Mouse (Mus musculus) stomach, postnatal 0 days (tissue): Measurements from ENCODE around the gene Inpp5f.

Source experiments
- CTCF ChIP-seq: IDR thresholded peaks from 2 replicates; pipeline ENCODE4 v1.5.1; 2016; ENCODE audit warnings: antibody characterized with exemption, low read depth, mild to moderate bottlenecking, moderate library complexity
- EP300 ChIP-seq: optimal IDR thresholded peaks from 2 replicates; pipeline ENCODE3; 2016; ENCODE audit warnings: antibody characterized with exemption

DNA sequence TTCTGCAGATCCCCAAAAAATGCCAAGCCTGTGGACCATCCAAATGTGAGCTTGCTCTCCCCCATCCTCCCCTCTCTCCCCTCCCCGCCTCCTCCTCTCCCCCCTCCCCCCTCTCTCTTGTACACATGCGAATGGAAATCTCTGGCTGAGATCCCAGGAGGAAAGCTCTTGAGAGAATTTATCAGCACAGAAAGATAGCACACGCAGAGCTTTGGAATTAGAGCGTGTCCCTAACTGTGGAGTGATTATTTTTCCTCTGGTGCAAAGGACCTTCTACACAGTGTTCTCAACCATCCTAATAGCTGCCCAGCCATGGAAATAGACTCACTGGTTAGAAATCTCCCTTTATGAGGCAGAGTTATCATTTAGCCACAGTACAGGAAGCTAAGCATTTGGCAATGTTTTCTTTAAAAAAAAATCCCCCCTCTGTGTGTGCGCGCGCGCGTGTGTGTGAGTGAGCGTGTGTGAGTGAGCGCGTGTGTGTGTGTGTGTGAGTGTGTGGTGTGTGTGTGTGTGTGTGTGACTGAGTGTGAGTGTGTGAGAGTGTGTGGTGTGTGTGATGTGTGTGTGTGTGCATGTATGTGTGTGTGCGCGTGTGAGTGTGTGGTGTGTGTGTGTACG is 29.2 kb upstream of the Inpp5f start:
- TF ChIP-seq CTCF (no peak), EP300 (no peak)
